Mouse (Mus musculus): ENCODE measurements around the gene Rtl3. TPM values are rescaled to one million over a fixed set of nuclear protein-coding genes. Genes with fewer than 3 reads are reported as not detected.

Gene Rtl3
- polyA plus RNA-seq (2014; fragmentation: Illumina TruSeq; extraction: RNeasy Lipid Tissue Mini Kit (QIAGEN cat#74804); ENCODE audit: insufficient read depth, low read depth, low replicate concordance) = 0.14 TPM

GRCm38 (mm10) chrX:106840409-106840808 lies at the start of gene Rtl3:
Gene Rtl3, minus strand, starts transcription at chrX:106840644.

Other genes with a start within 250 kb of the Rtl3 start
- 1.8 TPM for gene Cysltr1, start 237.0 kb downstream of the Rtl3 start, polyA plus RNA-seq (2014; fragmentation: Illumina TruSeq; extraction: RNeasy Lipid Tissue Mini Kit (QIAGEN cat#74804); ENCODE audit: insufficient read depth, low read depth, low replicate concordance)
- 0.89 TPM for gene Lpar4, start 80.0 kb upstream of the Rtl3 start, polyA plus RNA-seq (2014; fragmentation: Illumina TruSeq; extraction: RNeasy Lipid Tissue Mini Kit (QIAGEN cat#74804); ENCODE audit: insufficient read depth, low read depth, low replicate concordance)
- 8.0 TPM for gene P2ry10, start 247.8 kb upstream of the Rtl3 start, polyA plus RNA-seq (2014; fragmentation: Illumina TruSeq; extraction: RNeasy Lipid Tissue Mini Kit (QIAGEN cat#74804); ENCODE audit: insufficient read depth, low read depth, low replicate concordance)